Mouse (Mus musculus) limb, embryonic 11.5 days (tissue): Measurements from ENCODE around the gene Gm8127. TPM values are rescaled to one million over a fixed set of nuclear protein-coding genes. Genes with fewer than 3 reads are reported as not detected.
"Not testable (repeated sequence)": the region's sequence is repeated elsewhere in the genome, so short reads cannot be mapped to it uniquely, and the experiment has no call there.

Experiments
- ATAC-seq: fragments of 200-750 bp; cut with Nextera tagmentation; 2 replicates; pipeline ENCODE4 v1.8.0; 2017; ENCODE audit warnings: low read depth; ENCODE audit not compliant: insufficient number of reproducible peaks, low FRiP score, low TSS enrichment
- DNase-seq: peaks from one replicate; pipeline ENCODE4 v3.0.0-alpha.2; 2015; ENCODE audit warnings: low spot score
- H3K27ac ChIP-seq: fragments of 300-500 bp; sonication (generic); replicated peaks from 2 replicates; pipeline ENCODE4 v1.5.1; 2014; ENCODE audit warnings: low read depth, mild to moderate bottlenecking, low read length
- H3K27me3 ChIP-seq: fragments of 300-500 bp; sonication (generic); 2 replicates; pipeline ENCODE4 v1.6.1; 2014; ENCODE audit warnings: mild to moderate bottlenecking, low read length, mixed read lengths; ENCODE audit not compliant: control insufficient read depth, insufficient read depth
- H3K36me3 ChIP-seq: fragments of 300-500 bp; sonication (generic); 2 replicates; pipeline ENCODE4 v1.6.1; 2014; ENCODE audit warnings: mild to moderate bottlenecking, low read length, moderate library complexity, mixed read lengths; ENCODE audit not compliant: control insufficient read depth, insufficient read depth
- H3K4me1 ChIP-seq: fragments of 300-500 bp; sonication (generic); 2 replicates; pipeline ENCODE4 v1.6.1; 2014; ENCODE audit warnings: low read length, mixed read lengths; ENCODE audit not compliant: control insufficient read depth, insufficient read depth
- H3K4me2 ChIP-seq: fragments of 300-500 bp; sonication (generic); 2 replicates; pipeline ENCODE4 v1.6.1; 2014; ENCODE audit warnings: low read depth, mild to moderate bottlenecking, moderate library complexity; ENCODE audit not compliant: severe bottlenecking
- H3K4me3 ChIP-seq: fragments of 300-500 bp; sonication (generic); 2 replicates; pipeline ENCODE4 v1.5.1; 2014; ENCODE audit warnings: low read depth, low read length
- H3K9ac ChIP-seq: fragments of 300-500 bp; sonication (generic); 2 replicates; pipeline ENCODE4 v1.6.1; 2014; ENCODE audit warnings: mild to moderate bottlenecking, low read length
- H3K9me3 ChIP-seq: fragments of 300-500 bp; sonication (generic); 2 replicates; pipeline ENCODE4 v1.6.1; 2016; ENCODE audit warnings: low read length; ENCODE audit not compliant: control insufficient read depth
- WGBS: fragments of 180-500 bp; shearing (Covaris S2); extraction: QIAGEN DNeasy Blood & Tissue Kit; methylation state at CpG from one replicate; pipeline ENCODE4 v1.1.7; 2014; 5-methylcytosine and 5-hydroxymethylcytosine counted together
- polyA plus RNA-seq: library from polyadenylated mRNA; unstranded; fragments of >200 nt; fragmentation: Nextera tagmentation; extraction: Ambion mirVana; gene quantifications from 2 replicates; pipeline ENCODE4 v1.2.1, GENCODE M21; 2014

Gm8127 gene
- not detected in 2 replicates for polyA plus RNA-seq

DNA sequence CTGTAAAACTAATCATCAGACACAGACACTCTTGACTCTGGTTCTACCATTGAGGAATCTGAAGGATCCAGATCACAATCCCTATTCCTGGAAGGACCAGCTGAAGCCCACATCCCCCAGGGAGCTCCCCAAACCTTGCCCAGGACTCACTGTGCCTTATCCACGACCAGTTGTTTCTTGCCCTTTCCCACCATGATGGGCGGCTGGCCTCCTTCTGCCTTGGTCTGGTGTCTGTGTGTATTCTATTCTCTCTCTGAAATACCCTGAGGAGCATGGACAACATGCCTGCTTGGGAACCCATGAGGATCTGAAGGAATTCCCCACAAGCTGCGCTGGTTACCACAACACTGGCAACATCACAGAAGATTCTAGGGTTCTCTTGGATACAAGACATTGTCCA is at the start of gene Gm8127:
TSS of gene Gm8127 (minus strand) at position 330 of the 400 bp plus-strand sequence.
- H3K27ac ChIP-seq, H3K36me3 ChIP-seq, DNase-seq, H3K9ac ChIP-seq, H3K27me3 ChIP-seq, H3K4me2 ChIP-seq, H3K4me3 ChIP-seq, ATAC-seq, H3K9me3 ChIP-seq, H3K4me1 ChIP-seq: not testable (repeated sequence)
- 93% methylated on average over 3 of the region's 3 CpGs for WGBS

DNA sequence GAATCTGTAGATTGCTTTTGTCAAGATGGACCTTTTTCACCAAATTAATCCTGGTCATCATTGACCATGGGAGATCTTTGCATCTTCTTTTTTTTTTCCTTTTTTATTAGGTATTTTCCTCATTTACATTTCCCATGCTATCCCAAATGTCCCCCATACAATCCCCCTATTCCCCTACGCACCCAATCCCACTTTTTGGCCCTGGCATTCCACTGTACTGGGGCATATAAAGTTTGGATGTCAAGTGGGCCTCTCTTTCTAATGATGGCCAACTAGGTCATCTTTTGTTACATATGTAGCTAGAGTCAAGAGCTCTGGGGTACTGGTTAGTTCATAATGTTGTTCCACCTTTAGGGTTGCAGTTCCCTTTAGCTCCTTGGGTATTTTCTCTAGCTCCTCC is 44.0 kb upstream of the Gm8127 start:
- H3K36me3 ChIP-seq, H3K4me2 ChIP-seq, H3K4me1 ChIP-seq, H3K27me3 ChIP-seq, DNase-seq, H3K27ac ChIP-seq, H3K4me3 ChIP-seq, ATAC-seq, H3K9ac ChIP-seq, H3K9me3 ChIP-seq: not testable (repeated sequence)
- WGBS: 61% methylated on average over 1 of the region's 1 CpGs

GRCm38 (mm10) chr14:43331362-43331880 is 37.8 kb upstream of the Gm8127 start:
- H3K9ac ChIP-seq, H3K27me3 ChIP-seq, H3K36me3 ChIP-seq, H3K4me1 ChIP-seq, H3K9me3 ChIP-seq, H3K4me2 ChIP-seq, DNase-seq, H3K27ac ChIP-seq, H3K4me3 ChIP-seq, ATAC-seq: not testable (repeated sequence)
- WGBS: 86% methylated on average over 9 of the region's 11 CpGs

GRCm38 (mm10) chr14:43328603-43329002 is 35.0 kb upstream of the Gm8127 start:
- not testable (repeated sequence) for H3K4me3 ChIP-seq, H3K4me1 ChIP-seq, DNase-seq, H3K27ac ChIP-seq, H3K36me3 ChIP-seq, H3K9me3 ChIP-seq, H3K27me3 ChIP-seq, ATAC-seq, H3K9ac ChIP-seq, H3K4me2 ChIP-seq
- 79% methylated on average over 2 of the region's 2 CpGs for WGBS

- not testable (repeated sequence) for H3K9me3 ChIP-seq, H3K4me2 ChIP-seq, H3K4me1 ChIP-seq, DNase-seq, H3K4me3 ChIP-seq, H3K9ac ChIP-seq, H3K27me3 ChIP-seq, H3K36me3 ChIP-seq, H3K27ac ChIP-seq, ATAC-seq
Measured at GRCm38 (mm10) chr14:43319516-43319915, 25.9 kb upstream of the Gm8127 start.

DNA sequence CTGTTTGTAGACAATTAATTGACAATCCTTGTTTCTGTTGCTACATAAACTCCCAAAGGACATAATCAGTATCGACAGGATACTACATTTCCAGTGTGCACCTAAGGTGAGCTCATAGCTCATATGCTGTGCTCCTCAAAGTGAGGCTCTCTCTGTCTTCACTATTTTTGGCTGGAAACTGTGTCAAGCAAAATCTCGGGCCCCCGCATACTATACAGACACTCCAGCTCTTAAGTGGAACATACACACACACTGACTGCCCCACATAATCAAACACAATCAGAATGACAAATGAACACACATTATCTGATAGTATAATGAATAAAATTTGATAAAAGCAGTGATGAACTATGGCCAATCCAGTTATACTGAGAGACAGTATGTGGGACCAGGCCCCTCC is 15.0 kb downstream of the Gm8127 start:
- H3K9ac ChIP-seq, H3K36me3 ChIP-seq, H3K4me2 ChIP-seq, ATAC-seq, H3K27ac ChIP-seq, H3K27me3 ChIP-seq, H3K9me3 ChIP-seq, H3K4me3 ChIP-seq, DNase-seq, H3K4me1 ChIP-seq: not testable (repeated sequence)
- WGBS: 94% methylated on average over 3 of the region's 3 CpGs

- not testable (repeated sequence) for H3K27ac ChIP-seq, ATAC-seq, H3K4me1 ChIP-seq, H3K4me3 ChIP-seq, H3K27me3 ChIP-seq, H3K9me3 ChIP-seq, H3K9ac ChIP-seq, H3K36me3 ChIP-seq, DNase-seq, H3K4me2 ChIP-seq
- WGBS: 84% methylated on average over 4 of the region's 4 CpGs
Measured at GRCm38 (mm10) chr14:43278146-43278545, 15.5 kb downstream of the Gm8127 start.

DNA sequence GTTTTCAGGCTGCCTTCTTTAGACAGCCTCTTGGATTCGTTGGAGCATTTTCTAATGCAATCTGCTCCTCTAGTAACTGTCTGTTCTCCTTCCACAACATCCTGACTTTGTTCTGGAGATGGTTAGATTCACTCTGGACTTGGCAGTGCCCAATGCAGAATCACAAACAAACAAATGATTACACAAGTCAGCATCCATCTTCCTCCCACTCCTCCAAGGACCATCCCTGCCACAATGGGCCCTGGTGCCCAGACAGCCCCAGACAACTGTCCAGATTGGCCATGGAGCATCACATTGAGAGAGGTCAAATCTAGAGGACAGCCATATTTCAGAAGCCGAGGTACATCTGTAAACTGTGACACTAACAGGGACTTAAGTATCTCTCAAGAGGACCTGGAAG is 16.2 kb downstream of the Gm8127 start:
- not testable (repeated sequence) for H3K4me3 ChIP-seq, H3K9ac ChIP-seq, H3K27ac ChIP-seq, ATAC-seq, H3K4me1 ChIP-seq, DNase-seq, H3K36me3 ChIP-seq, H3K27me3 ChIP-seq, H3K9me3 ChIP-seq, H3K4me2 ChIP-seq
- WGBS: 75% methylated on average over 2 of the region's 2 CpGs

DNA sequence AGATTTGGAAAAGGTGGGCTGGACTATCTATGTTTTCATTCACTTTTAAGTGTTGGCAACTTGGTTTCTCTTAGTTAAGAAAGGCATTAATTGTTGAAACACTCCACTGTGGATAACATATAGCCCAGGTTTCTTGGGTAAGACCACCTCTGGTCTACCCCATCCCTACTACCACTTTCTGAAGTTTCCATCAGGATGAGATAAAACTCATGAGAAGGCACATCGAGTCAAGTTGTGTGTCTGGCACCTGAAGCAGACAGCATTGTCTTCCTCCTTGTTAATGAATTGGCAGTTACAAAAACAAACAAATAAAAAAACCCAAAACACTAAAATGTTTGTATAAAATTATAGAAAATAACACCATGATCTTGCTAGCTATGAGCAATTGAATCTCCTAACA is 17.9 kb downstream of the Gm8127 start:
- H3K27ac ChIP-seq, H3K4me2 ChIP-seq, ATAC-seq, H3K27me3 ChIP-seq, H3K36me3 ChIP-seq, DNase-seq, H3K4me1 ChIP-seq, H3K4me3 ChIP-seq, H3K9ac ChIP-seq, H3K9me3 ChIP-seq: not testable (repeated sequence)
- 89% methylated on average over 1 of the region's 1 CpGs for WGBS
